Mouse (Mus musculus) hindbrain, postnatal 0 days (tissue): ENCODE measurements at regions not wholly inside any gene's neighbourhood (a gene's known extent, or its start where the extent isn't known, plus 50 kb on each side); places are given as distances from the start of the nearest gene placed in this dataset.

Experiments used
- ATAC-seq: fragments of 200-750 bp; cut with Nextera tagmentation; 2 replicates; pipeline ENCODE4 v1.8.0; 2017; ENCODE audit warnings: mild to moderate bottlenecking, moderate TSS enrichment, moderate library complexity
- DNase-seq: peaks from one replicate; pipeline ENCODE4 v3.0.0-alpha.2; 2015; ENCODE audit warnings: low spot score
- H3K27ac ChIP-seq: fragments of 300-500 bp; sonication (generic); 2 replicates; pipeline ENCODE4 v1.5.1; 2014; ENCODE audit warnings: mild to moderate bottlenecking
- H3K27me3 ChIP-seq: fragments of 300-500 bp; sonication (generic); 2 replicates; pipeline ENCODE4 v1.6.1; 2014; ENCODE audit warnings: low read length, mixed read lengths; ENCODE audit not compliant: insufficient read depth
- H3K36me3 ChIP-seq: fragments of 300-500 bp; sonication (generic); 2 replicates; pipeline ENCODE4 v1.6.1; 2014; ENCODE audit warnings: low read length, mixed read lengths; ENCODE audit not compliant: insufficient read depth
- H3K4me1 ChIP-seq: fragments of 300-500 bp; sonication (generic); 2 replicates; pipeline ENCODE4 v1.6.1; 2014; ENCODE audit warnings: antibody characterized with exemption, low read length, mixed read lengths; ENCODE audit not compliant: insufficient read depth
- H3K4me2 ChIP-seq: fragments of 300-500 bp; sonication (generic); 2 replicates; pipeline ENCODE4 v1.6.1; 2014; ENCODE audit warnings: low read depth, mild to moderate bottlenecking, low read length, moderate library complexity, mixed read lengths
- H3K4me3 ChIP-seq: fragments of 300-500 bp; sonication (generic); 2 replicates; pipeline ENCODE4 v1.5.1; 2014; ENCODE audit warnings: low read length
- H3K9ac ChIP-seq: fragments of 300-500 bp; sonication (generic); replicated peaks from 2 replicates; pipeline ENCODE4 v1.6.1; 2014; ENCODE audit warnings: mild to moderate bottlenecking, low read length, moderate library complexity, mixed read lengths
- H3K9me3 ChIP-seq: fragments of 300-500 bp; sonication (generic); 2 replicates; pipeline ENCODE4 v1.6.1; 2016; ENCODE audit warnings: low read length, mixed read lengths
- CTCF ChIP-seq: IDR thresholded peaks from 2 replicates; pipeline ENCODE4 v1.5.1; 2016; ENCODE audit warnings: antibody characterized with exemption, control low read depth, low read depth
- WGBS: fragments of 180-500 bp; shearing (Covaris S2); extraction: QIAGEN DNeasy Blood & Tissue Kit; methylation state at CpG from one replicate; pipeline ENCODE4 v1.1.7; 2014; 5-methylcytosine and 5-hydroxymethylcytosine counted together

- DNase-seq (no peak), ATAC-seq (no peak)
- no peak for TF ChIP-seq CTCF
- Histone ChIP-seq H3K4me1 (no peaks in the 10 kb centered on the region), H3K4me3 (no peak overlapping the region), H3K27me3 (no peaks in the 10 kb centered on the region), H3K9ac (no peak overlapping the region), H3K36me3 (no peaks in the 10 kb centered on the region), H3K4me2 (no peak overlapping the region), H3K27ac (no peak overlapping the region), H3K9me3 (no peaks in the 10 kb centered on the region)
- 54% methylated on average over 2 of the region's 2 CpGs for WGBS
Measured at GRCm38 (mm10) chr17:69686383-69686782, 247.3 kb downstream of the Akain1 start.

- H3K27ac ChIP-seq, result no peak overlapping the region
- no peaks in the 10 kb centered on the region for H3K4me1 ChIP-seq
- H3K36me3 ChIP-seq, result no peaks in the 10 kb centered on the region
- TF ChIP-seq CTCF, result no peak
- no peak overlapping the region for H3K4me2 ChIP-seq
- H3K27me3 ChIP-seq, result no peaks in the 10 kb centered on the region
- DNase-seq (peak; percentile 74), ATAC-seq (no peak)
- 52% methylated on average over 3 of the region's 3 CpGs for WGBS
- no peak overlapping the region for H3K9ac ChIP-seq
- no peak overlapping the region for H3K4me3 ChIP-seq
- no peaks in the 10 kb centered on the region for H3K9me3 ChIP-seq
Measured at GRCm38 (mm10) chr17:69695341-69695740, 256.2 kb downstream of the Akain1 start.

GRCm38 (mm10) chr17:69727325-69727724 lies 241.5 kb upstream of the Dlgap1 start:
- Histone ChIP-seq H3K4me1 (no peaks in the 10 kb centered on the region), H3K4me2 (no peak overlapping the region), H3K36me3 (no peaks in the 10 kb centered on the region), H3K9ac (no peak overlapping the region), H3K27me3 (no peaks in the 10 kb centered on the region), H3K27ac (no peak overlapping the region), H3K9me3 (no peaks in the 10 kb centered on the region), H3K4me3 (no peak overlapping the region)
- 77% methylated on average over 4 of the region's 4 CpGs for WGBS
- no peak for TF ChIP-seq CTCF
- ATAC-seq (no peak), DNase-seq (no peak)

- no peaks in the 10 kb centered on the region for H3K27me3 ChIP-seq
- H3K36me3 ChIP-seq, result no peaks in the 10 kb centered on the region
- no peak overlapping the region for H3K27ac ChIP-seq
- H3K4me1 ChIP-seq, result no peaks in the 10 kb centered on the region
- H3K4me2 ChIP-seq, result no peak overlapping the region
- H3K9me3 ChIP-seq, result no peaks in the 10 kb centered on the region
- H3K9ac ChIP-seq, result no peak overlapping the region
- 88% methylated on average over 11 of the region's 11 CpGs for WGBS
- no peak for DNase-seq
- H3K4me3 ChIP-seq, result no peak overlapping the region
- no peak for ATAC-seq
- TF ChIP-seq CTCF, result no peak
Measured at GRCm38 (mm10) chr17:69732981-69733380, 235.9 kb upstream of the Dlgap1 start.

DNA sequence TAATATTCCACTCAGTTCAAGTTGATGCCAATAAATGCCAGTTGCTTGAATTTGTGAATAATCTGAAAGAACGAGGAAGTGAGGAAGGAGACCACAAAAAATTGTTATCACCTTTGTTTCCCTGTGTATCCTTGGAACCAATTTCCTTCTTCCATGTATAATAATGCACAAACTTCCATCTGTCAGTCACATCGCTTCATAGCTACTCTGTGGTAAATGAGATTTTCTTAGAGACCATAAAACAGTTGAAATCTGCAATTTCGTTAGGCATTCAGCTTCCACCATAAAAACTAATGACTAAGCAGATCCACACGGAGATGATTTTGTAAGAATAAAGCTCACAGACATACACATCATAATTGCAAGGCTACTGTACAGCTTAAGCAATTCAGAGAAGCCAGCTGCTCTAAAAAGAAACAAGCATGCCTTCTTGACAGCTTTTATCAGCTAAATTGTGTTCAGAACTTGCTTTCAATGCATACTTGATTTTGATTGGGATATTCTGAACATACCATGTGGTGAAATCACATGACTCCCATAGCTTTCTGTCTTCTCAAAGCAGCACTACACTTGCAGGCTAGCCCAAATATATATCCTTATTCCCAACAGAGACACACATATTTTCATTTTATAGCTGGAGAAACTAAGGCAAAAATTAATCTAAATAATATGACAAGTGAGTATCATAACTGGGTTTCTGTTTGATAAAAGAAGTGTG lies 232.3 kb upstream of the Dlgap1 start:
- Histone ChIP-seq H3K27me3 (no peaks in the 10 kb centered on the region), H3K27ac (no peak overlapping the region), H3K9me3 (no peaks in the 10 kb centered on the region), H3K4me1 (no peaks in the 10 kb centered on the region), H3K36me3 (no peaks in the 10 kb centered on the region), H3K4me3 (no peak overlapping the region), H3K9ac (no peak overlapping the region), H3K4me2 (no peak overlapping the region)
- no peak for TF ChIP-seq CTCF
- ATAC-seq (no peak), DNase-seq (no peak)
- 63% methylated on average over 4 of the region's 4 CpGs for WGBS

DNA sequence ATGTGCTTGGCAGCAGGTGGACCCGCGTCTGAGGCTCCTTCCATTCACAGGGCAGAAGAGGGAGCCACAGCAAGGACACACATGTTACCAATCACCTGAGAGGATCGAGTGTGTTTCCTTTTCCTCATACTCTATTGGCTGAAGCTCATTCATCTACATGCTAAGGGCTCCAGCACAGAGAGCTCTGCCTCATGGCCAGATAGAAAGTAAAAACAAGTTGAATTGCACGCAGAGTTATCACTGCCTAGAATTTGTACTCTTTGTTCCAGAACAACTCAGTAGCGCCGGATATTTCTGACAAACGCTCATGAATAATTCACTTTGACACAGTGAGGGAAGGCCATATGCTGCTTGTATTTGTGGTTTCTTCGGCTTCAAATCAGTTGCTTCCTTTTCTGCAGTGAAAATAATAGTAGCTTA lies 199.9 kb upstream of the Dlgap1 start:
- Histone ChIP-seq H3K9me3 (no peaks in the 10 kb centered on the region), H3K36me3 (no peaks in the 10 kb centered on the region), H3K27me3 (no peaks in the 10 kb centered on the region), H3K4me3 (no peak overlapping the region), H3K4me2 (no peak overlapping the region), H3K27ac (no peak overlapping the region), H3K9ac (no peak overlapping the region), H3K4me1 (no peaks in the 10 kb centered on the region)
- DNase-seq (peak; percentile 24), ATAC-seq (0 out of 2 replicates have a peak, but pooled peaks have one; percentile 24)
- 57% methylated on average over 8 of the region's 8 CpGs for WGBS
- peak; percentile 11; the same call in 1 of the 2 replicates for TF ChIP-seq CTCF

DNA sequence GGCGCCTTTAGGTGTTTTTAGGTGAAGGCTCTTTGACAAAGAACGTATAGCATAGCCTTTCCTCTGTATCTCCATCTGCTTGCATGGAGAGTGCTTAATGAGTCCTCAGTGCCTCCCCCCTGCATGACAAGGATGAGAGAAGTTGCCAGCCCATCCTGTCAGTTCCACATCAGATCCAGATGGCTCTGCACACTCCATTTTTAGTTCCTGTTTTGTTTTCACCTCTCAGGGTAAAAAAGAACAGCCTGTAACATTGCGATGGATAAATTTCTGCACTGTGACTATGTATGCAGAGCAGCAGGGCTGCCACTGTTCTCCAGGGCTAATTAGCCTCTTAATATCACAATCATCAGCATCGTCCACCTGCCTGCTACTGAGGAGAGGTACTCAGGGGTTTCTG lies 198.8 kb upstream of the Dlgap1 start:
- no peak for TF ChIP-seq CTCF
- Histone ChIP-seq H3K4me3 (no peak overlapping the region), H3K27ac (no peak overlapping the region), H3K36me3 (no peaks in the 10 kb centered on the region), H3K9me3 (no peaks in the 10 kb centered on the region), H3K4me1 (no peaks in the 10 kb centered on the region), H3K9ac (no peak overlapping the region), H3K4me2 (no peak overlapping the region), H3K27me3 (no peaks in the 10 kb centered on the region)
- DNase-seq, result no peak
- WGBS, result 61% methylated on average over 4 of the region's 4 CpGs
- no peak for ATAC-seq
